Mouse (Mus musculus) forebrain, postnatal 0 days (tissue): ENCODE results near the gene Gm17268. TPM values are rescaled to one million over a fixed set of nuclear protein-coding genes. Genes with fewer than 3 reads are reported as not detected.

Source experiments
- ATAC-seq: fragments of 200-750 bp; cut with Nextera tagmentation; 2 replicates; pipeline ENCODE4 v1.8.0; 2017; ENCODE audit warnings: mild to moderate bottlenecking, moderate library complexity
- DNase-seq: peaks from one replicate; pipeline ENCODE4 v3.0.0-alpha.2; 2015
- H3K27ac ChIP-seq: fragments of 300-500 bp; sonication (generic); 2 replicates; pipeline ENCODE4 v1.5.1; 2014; ENCODE audit warnings: low read depth, mild to moderate bottlenecking, antibody characterized with exemption, low read length, moderate library complexity, mixed read lengths
- H3K27me3 ChIP-seq: fragments of 300-500 bp; sonication (generic); 2 replicates; pipeline ENCODE4 v1.6.1; 2014; ENCODE audit warnings: mild to moderate bottlenecking, low read length, mixed read lengths; ENCODE audit not compliant: insufficient read depth
- H3K36me3 ChIP-seq: fragments of 300-500 bp; sonication (generic); 2 replicates; pipeline ENCODE4 v1.6.1; 2014; ENCODE audit warnings: mild to moderate bottlenecking, moderate library complexity; ENCODE audit not compliant: insufficient read depth
- H3K4me1 ChIP-seq: fragments of 300-500 bp; sonication (generic); 2 replicates; pipeline ENCODE4 v1.6.1; 2014; ENCODE audit warnings: antibody characterized with exemption; ENCODE audit not compliant: insufficient read depth
- H3K4me2 ChIP-seq: fragments of 300-500 bp; sonication (generic); 2 replicates; pipeline ENCODE4 v1.6.1; 2014; ENCODE audit warnings: low read depth, mild to moderate bottlenecking, moderate library complexity
- H3K4me3 ChIP-seq: fragments of 300-500 bp; sonication (generic); 2 replicates; pipeline ENCODE4 v1.5.1; 2014; ENCODE audit warnings: low read depth, low read length, mixed read lengths
- H3K9ac ChIP-seq: fragments of 300-500 bp; sonication (generic); 2 replicates; pipeline ENCODE4 v1.6.1; 2014; ENCODE audit warnings: mild to moderate bottlenecking
- H3K9me3 ChIP-seq: fragments of 300-500 bp; sonication (generic); 2 replicates; pipeline ENCODE4 v1.6.1; 2016; ENCODE audit warnings: low read length
- CTCF ChIP-seq: sonication (generic); IDR thresholded peaks from 2 replicates; pipeline ENCODE4 v1.5.1; 2016; ENCODE audit warnings: antibody characterized with exemption, control low read depth, low read depth
- WGBS: fragments of 180-500 bp; shearing (Covaris S2); extraction: QIAGEN DNeasy Blood & Tissue Kit; methylation state at CpG from one replicate; pipeline ENCODE4 v1.1.7; 2014; 5-methylcytosine and 5-hydroxymethylcytosine counted together
- polyA plus RNA-seq: library from polyadenylated mRNA; unstranded; fragments of >200 nt; fragmentation: Nextera tagmentation; extraction: Ambion mirVana; gene quantifications from 2 replicates; pipeline ENCODE4 v1.2.1, GENCODE M21; 2015
- total RNA-seq: library from RNA; depleted of rRNA; stranded (reverse); fragments of >200 nt; gene quantifications from 2 replicates; pipeline ENCODE4 v1.2.3, GENCODE M21; 2014

The Gm17268 gene
- total and polyA plus RNA-seq, 2 experiments from 2014 or later, result not detected

GRCm38 (mm10) chr11:82032678-82033344 is 5.6 kb downstream of the Gm17268 start:
- H3K4me1 ChIP-seq, result no peaks in the 10 kb centered on the region; the same call in 1 of the 2 replicates
- H3K9me3 ChIP-seq, result no peaks in the 10 kb centered on the region
- no peak overlapping the region for H3K4me3 ChIP-seq
- H3K27ac ChIP-seq, result no peak overlapping the region
- TF ChIP-seq CTCF, result no peak
- WGBS, result 35% methylated on average over 8 of the region's 8 CpGs
- H3K9ac ChIP-seq, result no peak overlapping the region
- ATAC-seq (no peak), DNase-seq (peak; percentile 17)
- H3K4me2 ChIP-seq, result no peak overlapping the region
- H3K36me3 ChIP-seq, result no peaks in the 10 kb centered on the region
- no peaks in the 10 kb centered on the region for H3K27me3 ChIP-seq

- TF ChIP-seq CTCF, result no peak
- Histone ChIP-seq H3K9me3 (no peaks in the 10 kb centered on the region), H3K9ac (no peak overlapping the region), H3K4me2 (no peak overlapping the region), H3K27me3 (no peaks in the 10 kb centered on the region), H3K4me3 (no peak overlapping the region), H3K36me3 (no peaks in the 10 kb centered on the region), H3K27ac (no peak overlapping the region), H3K4me1 (no peaks in the 10 kb centered on the region; the same call in 1 of the 2 replicates)
- no peak for ATAC-seq
- no peak for DNase-seq
These were observed 6.2 kb downstream of the Gm17268 start for GRCm38 (mm10) chr11:82032136-82032535.

- WGBS, result 88% methylated on average over 2 of the region's 2 CpGs
These were observed 8.2 kb downstream of the Gm17268 start for GRCm38 (mm10) chr11:82030171-82030570.

GRCm38 (mm10) chr11:82023769-82024168 is 14.6 kb downstream of the Gm17268 start:
- ATAC-seq (no peak), DNase-seq (no peak)
- no peak overlapping the region for H3K27ac ChIP-seq
- H3K4me2 ChIP-seq, result no peak overlapping the region
- 77% methylated on average over 4 of the region's 4 CpGs for WGBS
- TF ChIP-seq CTCF, result no peak
- no peaks in the 10 kb centered on the region for H3K4me1 ChIP-seq
- no peak overlapping the region for H3K9ac ChIP-seq
- no peak overlapping the region for H3K4me3 ChIP-seq
- no peaks in the 10 kb centered on the region for H3K27me3 ChIP-seq
- H3K9me3 ChIP-seq, result no peaks in the 10 kb centered on the region
- no peaks in the 10 kb centered on the region for H3K36me3 ChIP-seq

More at GRCm38 (mm10) chr11:82030171-82030570, 8.2 kb downstream of the Gm17268 start:
- DNase-seq, result no peak
- H3K4me2 ChIP-seq, result no peak overlapping the region
- no peak overlapping the region for H3K4me3 ChIP-seq
- H3K27ac ChIP-seq, result no peak overlapping the region
- no peaks in the 10 kb centered on the region; the same call in 1 of the 2 replicates for H3K4me1 ChIP-seq
- ATAC-seq, result no peak
- no peaks in the 10 kb centered on the region for H3K27me3 ChIP-seq
- no peak overlapping the region for H3K9ac ChIP-seq
- no peaks in the 10 kb centered on the region for H3K36me3 ChIP-seq
- H3K9me3 ChIP-seq, result no peaks in the 10 kb centered on the region
- TF ChIP-seq CTCF, result no peak

GRCm38 (mm10) chr11:82022504-82023056 is 15.8 kb downstream of the Gm17268 start:
- DNase-seq (no peak), ATAC-seq (no peak)
- H3K27ac ChIP-seq, result no peak overlapping the region
- H3K36me3 ChIP-seq, result no peaks in the 10 kb centered on the region
- no peak for TF ChIP-seq CTCF
- no peak overlapping the region for H3K4me2 ChIP-seq
- no peak overlapping the region for H3K4me3 ChIP-seq
- WGBS, result 91% methylated on average over 6 of the region's 6 CpGs
- no peaks in the 10 kb centered on the region for H3K27me3 ChIP-seq
- no peak overlapping the region for H3K9ac ChIP-seq
- no peaks in the 10 kb centered on the region for H3K9me3 ChIP-seq
- H3K4me1 ChIP-seq, result no peaks in the 10 kb centered on the region

GRCm38 (mm10) chr11:82021406-82021805 is 17.0 kb downstream of the Gm17268 start:
- no peak overlapping the region for H3K9ac ChIP-seq
- H3K4me3 ChIP-seq, result no peak overlapping the region
- ATAC-seq, result no peak
- H3K36me3 ChIP-seq, result no peaks in the 10 kb centered on the region
- H3K27ac ChIP-seq, result no peak overlapping the region
- DNase-seq, result no peak
- no peaks in the 10 kb centered on the region for H3K27me3 ChIP-seq
- 63% methylated on average over 3 of the region's 3 CpGs for WGBS
- H3K9me3 ChIP-seq, result no peaks in the 10 kb centered on the region
- H3K4me1 ChIP-seq, result no peaks in the 10 kb centered on the region
- H3K4me2 ChIP-seq, result no peak overlapping the region
- TF ChIP-seq CTCF, result no peak

- Histone ChIP-seq H3K4me3 (no peak overlapping the region), H3K27ac (no peak overlapping the region), H3K36me3 (no peaks in the 10 kb centered on the region), H3K9me3 (no peaks in the 10 kb centered on the region), H3K27me3 (no peaks in the 10 kb centered on the region), H3K4me1 (no peaks in the 10 kb centered on the region), H3K4me2 (no peak overlapping the region), H3K9ac (no peak overlapping the region)
- DNase-seq, result no peak
- no peak for ATAC-seq
- no peak for TF ChIP-seq CTCF
These were observed 18.6 kb downstream of the Gm17268 start for GRCm38 (mm10) chr11:82019793-82020192.
